In genomic region chr11:6644566-6644965, GRCm38 (mm10) we compare ENCODE assay signal across 1 mouse cellular context.
A peak's percentile ranks its signal among the peaks of the same experiment; 100 is the strongest.
TF ChIP-seq lines count a peak whose summit lies in the region.

No protein-coding gene starts in this region.

TF ChIP-seq in myocyte, 11 proteins besides CTCF, POLR2A, EP300 and RAD21 (continued from another document):
- TF ChIP-seq MYOD1 (IDR thresholded peaks at IDR 0.05; ENCODE audit: control insufficient read depth in 1 of 3, insufficient read length in 2 of 3, low read depth in 2 of 3): peak in 2 of 3 experiments; percentile 38 to 54
- no peak for TF ChIP-seq TCF12 (IDR thresholded peaks at IDR 0.05; ENCODE audit: insufficient read depth, poor library complexity, severe bottlenecking)
- TF ChIP-seq REST (IDR thresholded peaks at IDR 0.05; ENCODE audit: insufficient read depth, insufficient read length): no peak
- no peak for TF ChIP-seq E2F4 (IDR thresholded peaks at IDR 0.05; ENCODE audit: insufficient read depth)
- no peak for TF ChIP-seq MAX (IDR thresholded peaks at IDR 0.05; ENCODE audit: low read depth)
- no peak for TF ChIP-seq USF1 (IDR thresholded peaks at IDR 0.05; ENCODE audit: low read depth)
- TF ChIP-seq TCF3 (IDR thresholded peaks at IDR 0.05; ENCODE audit: insufficient read length, low read depth): peak; percentile 3
